ENCODE assay signal across 21 mouse cellular contexts in genomic region chr8:125522151-125522550, GRCm38 (mm10). TPM values are rescaled to one million over a fixed set of nuclear protein-coding genes. Genes with fewer than 3 reads are reported as not detected.
DNase-seq lines count a peak whose midpoint lies in the region; ATAC-seq lines count a peak whose summit lies in the region.
"Had no signal": no experiment of that assay in that cellular context is flagged by ENCODE, and none has a peak within 500 bp of the region (broad histone marks: within the 10 kb centered on the region; RNA-seq: fewer than 3 reads in every experiment).

No protein-coding gene starts in this region.

- no peaks in the 10 kb centered on the region for H3K36me3 ChIP-seq in forebrain, embryonic 10.5 days (replicated peaks)
- H3K36me3 ChIP-seq in forebrain, embryonic 12.5 days (replicated peaks), result no peaks in the 10 kb centered on the region
- H3K36me3 ChIP-seq in hindbrain, embryonic 13.5 days, result no peaks in the 10 kb centered on the region
- H3K36me3 ChIP-seq in hindbrain, embryonic 14.5 days (replicated peaks; ENCODE audit: control insufficient read depth, insufficient read depth), result no peaks in the 10 kb centered on the region
- H3K36me3 ChIP-seq in midbrain, embryonic 12.5 days, result 0 out of 2 replicates have a peak, but pooled peaks cover 3% of the 10 kb centered on the region
- H3K36me3 ChIP-seq in midbrain, embryonic 14.5 days (ENCODE audit: control insufficient read depth, insufficient read depth, low read length), result no peaks in the 10 kb centered on the region
- no peaks in the 10 kb centered on the region for H3K36me3 ChIP-seq in limb, embryonic 10.5 days
- H3K36me3 ChIP-seq: embryonic facial prominence, embryonic 12.5 days; forebrain, embryonic 15.5 days; limb, embryonic 12.5 days; liver, embryonic 13.5 days had no signal

- no peak for ATAC-seq in forebrain, embryonic 12.5 days (ENCODE audit: low FRiP score)
- ATAC-seq in hindbrain, embryonic 13.5 days (ENCODE audit: low FRiP score), result no peak
- no peak for ATAC-seq in hindbrain, embryonic 14.5 days (ENCODE audit: low FRiP score)
- ATAC-seq in midbrain, embryonic 12.5 days (ENCODE audit: low FRiP score, low read depth), result no peak
- no peak for ATAC-seq in midbrain, embryonic 14.5 days (ENCODE audit: low FRiP score, low TSS enrichment)
- ATAC-seq: forebrain, embryonic 15.5 days had no signal

- H3K27me3 ChIP-seq in forebrain, embryonic 10.5 days (ENCODE audit: poor library complexity, severe bottlenecking), result peaks cover 8% of the 10 kb centered on the region; the same call in 1 of the 2 replicates
- H3K27me3 ChIP-seq in forebrain, embryonic 12.5 days, result no peaks in the 10 kb centered on the region
- H3K27me3 ChIP-seq in hindbrain, embryonic 13.5 days, result no peaks in the 10 kb centered on the region
- H3K27me3 ChIP-seq in hindbrain, embryonic 14.5 days (ENCODE audit: control insufficient read depth, insufficient read depth, low read length), result no peaks in the 10 kb centered on the region
- peaks cover 7% of the 10 kb centered on the region; the same call in 1 of the 2 replicates for H3K27me3 ChIP-seq in midbrain, embryonic 12.5 days
- no peaks in the 10 kb centered on the region for H3K27me3 ChIP-seq in midbrain, embryonic 14.5 days (ENCODE audit: control insufficient read depth, insufficient read depth, low read length)
- no peaks in the 10 kb centered on the region for H3K27me3 ChIP-seq in limb, embryonic 10.5 days (ENCODE audit: low read depth, poor library complexity, severe bottlenecking)
- H3K27me3 ChIP-seq: CH12.LX; embryonic facial prominence, embryonic 12.5 days; forebrain, embryonic 15.5 days; liver, embryonic 13.5 days had no signal

- H3K4me1 ChIP-seq in forebrain, embryonic 10.5 days, result peaks cover 91% of the 10 kb centered on the region
- peaks cover 57% of the 10 kb centered on the region for H3K4me1 ChIP-seq in forebrain, embryonic 12.5 days
- H3K4me1 ChIP-seq in hindbrain, embryonic 13.5 days (replicated peaks), result peaks cover 66% of the 10 kb centered on the region
- peaks cover 35% of the 10 kb centered on the region for H3K4me1 ChIP-seq in hindbrain, embryonic 14.5 days (replicated peaks; ENCODE audit: control insufficient read depth, insufficient read depth, low read length)
- peaks cover 58% of the 10 kb centered on the region for H3K4me1 ChIP-seq in midbrain, embryonic 12.5 days
- H3K4me1 ChIP-seq in midbrain, embryonic 14.5 days (ENCODE audit: control insufficient read depth, insufficient read depth, low read length), result peaks cover 40% of the 10 kb centered on the region
- H3K4me1 ChIP-seq in limb, embryonic 10.5 days, result peaks cover 82% of the 10 kb centered on the region

- no peaks in the 10 kb centered on the region for H3K9me3 ChIP-seq in forebrain, embryonic 10.5 days
- no peaks in the 10 kb centered on the region for H3K9me3 ChIP-seq in forebrain, embryonic 12.5 days
- H3K9me3 ChIP-seq in hindbrain, embryonic 13.5 days, result no peaks in the 10 kb centered on the region
- H3K9me3 ChIP-seq in hindbrain, embryonic 14.5 days (ENCODE audit: control insufficient read depth, low read length), result no peaks in the 10 kb centered on the region
- H3K9me3 ChIP-seq in midbrain, embryonic 12.5 days, result no peaks in the 10 kb centered on the region
- H3K9me3 ChIP-seq in midbrain, embryonic 14.5 days (ENCODE audit: control insufficient read depth, low read length), result no peaks in the 10 kb centered on the region
- no peaks in the 10 kb centered on the region for H3K9me3 ChIP-seq in limb, embryonic 10.5 days (replicated peaks)
- H3K9me3 ChIP-seq: embryonic facial prominence, embryonic 12.5 days; forebrain, embryonic 15.5 days; limb, embryonic 12.5 days; liver, embryonic 13.5 days had no signal

- no peak overlapping the region for H3K9ac ChIP-seq in forebrain, embryonic 12.5 days
- H3K9ac ChIP-seq in hindbrain, embryonic 13.5 days, result no peak overlapping the region
- no peak overlapping the region for H3K9ac ChIP-seq in hindbrain, embryonic 14.5 days
- H3K9ac ChIP-seq in midbrain, embryonic 12.5 days (replicated peaks), result no peak overlapping the region
- no peak overlapping the region for H3K9ac ChIP-seq in midbrain, embryonic 14.5 days (replicated peaks; ENCODE audit: low read length)
- H3K9ac ChIP-seq: embryonic facial prominence, embryonic 12.5 days; forebrain, embryonic 15.5 days; limb, embryonic 12.5 days; liver, embryonic 13.5 days had no signal

- H3K4me2 ChIP-seq in forebrain, embryonic 12.5 days, result no peak overlapping the region
- H3K4me2 ChIP-seq in hindbrain, embryonic 13.5 days, result no peak overlapping the region
- no peak overlapping the region for H3K4me2 ChIP-seq in hindbrain, embryonic 14.5 days (replicated peaks)
- H3K4me2 ChIP-seq in midbrain, embryonic 12.5 days (replicated peaks), result no peak overlapping the region
- no peak overlapping the region for H3K4me2 ChIP-seq in midbrain, embryonic 14.5 days (ENCODE audit: low read length)
- H3K4me2 ChIP-seq: embryonic facial prominence, embryonic 12.5 days; forebrain, embryonic 15.5 days; limb, embryonic 12.5 days; liver, embryonic 13.5 days had no signal

- peak overlapping the region; percentile 56; the same call in 1 of the 2 replicates for H3K27ac ChIP-seq in forebrain, embryonic 10.5 days
- H3K27ac ChIP-seq in forebrain, embryonic 12.5 days, result no peak overlapping the region
- peak overlapping the region; percentile 6; the same call in 1 of the 2 replicates for H3K27ac ChIP-seq in hindbrain, embryonic 13.5 days
- no peak overlapping the region for H3K27ac ChIP-seq in hindbrain, embryonic 14.5 days
- H3K27ac ChIP-seq in midbrain, embryonic 12.5 days (replicated peaks), result 0 out of 2 replicates have a peak overlapping the region, but pooled peaks have one; percentile 42
- H3K27ac ChIP-seq in midbrain, embryonic 14.5 days (replicated peaks; ENCODE audit: low read depth, low read length), result no peak overlapping the region
- 0 out of 2 replicates have a peak overlapping the region, but pooled peaks have one; percentile 56 for H3K27ac ChIP-seq in limb, embryonic 10.5 days
- H3K27ac ChIP-seq: embryonic facial prominence, embryonic 12.5 days; forebrain, embryonic 15.5 days; liver, embryonic 13.5 days had no signal

- 46% methylated on average over 6 of the region's 6 CpGs for WGBS in forebrain, embryonic 10.5 days
- WGBS in forebrain, embryonic 12.5 days, result 42% methylated on average over 6 of the region's 6 CpGs
- 19% methylated on average over 6 of the region's 6 CpGs for WGBS in hindbrain, embryonic 13.5 days
- WGBS in hindbrain, embryonic 14.5 days, result 12% methylated on average over 6 of the region's 6 CpGs
- WGBS in midbrain, embryonic 12.5 days, result 39% methylated on average over 6 of the region's 6 CpGs
- 40% methylated on average over 6 of the region's 6 CpGs for WGBS in midbrain, embryonic 14.5 days
- WGBS in limb, embryonic 10.5 days, result 66% methylated on average over 6 of the region's 6 CpGs

- H3K4me3 ChIP-seq in forebrain, embryonic 10.5 days, result no peak overlapping the region
- no peak overlapping the region for H3K4me3 ChIP-seq in forebrain, embryonic 12.5 days (replicated peaks)
- H3K4me3 ChIP-seq in hindbrain, embryonic 13.5 days, result no peak overlapping the region
- H3K4me3 ChIP-seq in hindbrain, embryonic 14.5 days (replicated peaks; ENCODE audit: low read length), result no peak overlapping the region
- no peak overlapping the region for H3K4me3 ChIP-seq in midbrain, embryonic 12.5 days
- H3K4me3 ChIP-seq in midbrain, embryonic 14.5 days (replicated peaks; ENCODE audit: low read depth, low read length), result no peak overlapping the region
- H3K4me3 ChIP-seq in limb, embryonic 10.5 days, result no peak overlapping the region
- H3K4me3 ChIP-seq: embryonic facial prominence, embryonic 12.5 days; erythroblast, embryonic 14.5 days; forebrain, embryonic 15.5 days; limb, embryonic 12.5 days; liver, embryonic 13.5 days; megakaryocyte, embryonic 14.5 days had no signal

- DNase-seq in forebrain, embryonic 10.5 days (ENCODE audit: extremely low spot score, low spot score), result no peak
- no peak for DNase-seq in hindbrain, embryonic 14.5 days (ENCODE audit: low spot score)
- no peak for DNase-seq in midbrain, embryonic 14.5 days
- DNase-seq in limb, embryonic 10.5 days (ENCODE audit: low spot score), result no peak
- DNase-seq: cerebellum, adult 2 months; cerebellum, postnatal 36 days; gastrocnemius, postnatal 25 days; heart, postnatal 36 days; kidney, adult 9 months; liver, embryonic 13.5 days; right cerebral cortex, postnatal 25 days; thymus, adult 2 months had no signal

RNA-seq across cellular contexts. Expression of gene Sipa1l2, which starts 47.5 kb away (rescaled TPM):
- 13.1 and 15.4 TPM in 2 replicates for polyA plus RNA-seq in forebrain, embryonic 10.5 days (2016; fragmentation: Nextera tagmentation; extraction: Ambion mirVana)
- polyA plus RNA-seq in forebrain, embryonic 12.5 days (2016; fragmentation: Nextera tagmentation; extraction: Ambion mirVana), result 33.2 and 37.2 TPM in 2 replicates
- 24.7 and 26.5 TPM in 2 replicates for polyA plus RNA-seq in hindbrain, embryonic 13.5 days (2015; fragmentation: Nextera tagmentation; extraction: Ambion mirVana)
- polyA plus RNA-seq in hindbrain, embryonic 14.5 days (2014; fragmentation: Nextera tagmentation; extraction: Ambion mirVana), result 19.3 and 22.1 TPM in 2 replicates
- polyA plus RNA-seq in midbrain, embryonic 12.5 days (2016; fragmentation: Nextera tagmentation; extraction: Ambion mirVana), result 43.7 and 45.4 TPM in 2 replicates
- polyA plus RNA-seq in midbrain, embryonic 14.5 days (2014; fragmentation: Nextera tagmentation; extraction: Ambion mirVana), result 16.4 and 25.1 TPM in 2 replicates
- 11.0 and 13.9 TPM in 2 replicates for polyA plus RNA-seq in limb, embryonic 10.5 days (2016; fragmentation: Nextera tagmentation; extraction: Ambion mirVana)

Comparison
In these comparisons a context has a peak if more than half of its experiments do, and no peak if none do; other contexts are left out.
1. H3K27ac ChIP-seq: peak in forebrain, embryonic 10.5 days (single experiment), hindbrain, embryonic 13.5 days (single experiment), midbrain, embryonic 12.5 days (single experiment) and limb, embryonic 10.5 days (single experiment); none in forebrain, embryonic 12.5 days (single experiment), hindbrain, embryonic 14.5 days (single experiment) and midbrain, embryonic 14.5 days (single experiment).